Mouse (Mus musculus) thymus, postnatal 10 days (tissue): Measurements from ENCODE around the gene Ush1g.

Experiments
- DNase-seq, 2 experiments: peaks; one replicate each; pipeline ENCODE4 v3.0.0; 2021; ENCODE audit warnings: low spot score in 2 of 2

Gene Ush1g

GRCm38 (mm10) chr11:115270148-115270861 is 51.5 kb downstream of the Ush1g start:
- DNase-seq, result peak; percentile 29 to 69

GRCm38 (mm10) chr11:115269330-115270066 is 52.3 kb downstream of the Ush1g start:
- DNase-seq, result no peak

- DNase-seq, result no peak
These were observed 53.9 kb downstream of the Ush1g start for GRCm38 (mm10) chr11:115267958-115268357.

- no peak for DNase-seq
These were observed 54.6 kb downstream of the Ush1g start, which contains the start of gene Grin2c for GRCm38 (mm10) chr11:115267061-115267883. Gene Grin2c, minus strand, starts transcription at chr11:115267243.

GRCm38 (mm10) chr11:115266400-115266778 is 55.5 kb downstream of the Ush1g start:
- no peak for DNase-seq

GRCm38 (mm10) chr11:115265771-115266399 is 56.0 kb downstream of the Ush1g start:
- DNase-seq, result no peak
